Mouse (Mus musculus): ENCODE results near the gene Gdpd1. TPM values are rescaled to one million over a fixed set of nuclear protein-coding genes. Genes with fewer than 3 reads are reported as not detected.

The Gdpd1 gene
- polyA plus RNA-seq, 1 experiment from 2014 or later = 82.4 TPM

- Histone ChIP-seq H3K4me3 (no peak overlapping the region), H3K27me3 (ENCODE audit: insufficient read depth, poor library complexity, severe bottlenecking) (peaks cover 6% of the 10 kb centered on the region; the same call in 1 of the 2 replicates), H3K36me3 (no peaks in the 10 kb centered on the region), H3K4me1 (replicated peaks) (peaks cover 55% of the 10 kb centered on the region), H3K27ac (no peak overlapping the region), H3K9me3 (no peaks in the 10 kb centered on the region)
- no peak for DNase-seq (ENCODE audit: low spot score)
- 47% methylated on average over 10 of the region's 10 CpGs for WGBS
These were observed 78.9 kb downstream of the Gdpd1 start for GRCm38 (mm10) chr11:86994791-86995624.

GRCm38 (mm10) chr11:86994330-86994729 is 79.5 kb downstream of the Gdpd1 start:
- H3K9me3 ChIP-seq = no peaks in the 10 kb centered on the region
- H3K4me3 ChIP-seq = peak overlapping the region; percentile 92
- H3K4me1 ChIP-seq (replicated peaks) = peaks cover 62% of the 10 kb centered on the region
- peaks cover 6% of the 10 kb centered on the region; the same call in 1 of the 2 replicates for H3K27me3 ChIP-seq (ENCODE audit: insufficient read depth, poor library complexity, severe bottlenecking)
- peak overlapping the region; percentile 91 for H3K27ac ChIP-seq
- DNase-seq (ENCODE audit: low spot score) = no peak
- 8% methylated on average over 6 of the region's 6 CpGs for WGBS
- no peaks in the 10 kb centered on the region for H3K36me3 ChIP-seq

- Histone ChIP-seq H3K27ac (peak within 1 kb of the TSS; percentile 91), H3K4me1 (replicated peaks) (peaks cover 63% of the 10 kb centered on the region), H3K36me3 (no peaks in the 10 kb centered on the region), H3K4me3 (peak within 1 kb of the TSS; percentile 92), H3K9me3 (no peaks in the 10 kb centered on the region), H3K27me3 (ENCODE audit: insufficient read depth, poor library complexity, severe bottlenecking) (peaks cover 6% of the 10 kb centered on the region; the same call in 1 of the 2 replicates)
- WGBS = under 1% methylated on average over 96 of the region's 96 CpGs
- peak; percentile 98 for DNase-seq (ENCODE audit: low spot score)
These were observed 80.5 kb downstream of the Gdpd1 start, which contains the start of gene Ypel2 for GRCm38 (mm10) chr11:86993041-86994037. Gene Ypel2, minus strand, starts transcription at chr11:86993707.

GRCm38 (mm10) chr11:86992461-86992988 is 81.3 kb downstream of the Gdpd1 start:
- DNase-seq (ENCODE audit: low spot score) = peak; percentile 21
- H3K4me1 ChIP-seq (replicated peaks) = peaks cover 69% of the 10 kb centered on the region

GRCm38 (mm10) chr11:86991241-86991640 is 82.6 kb downstream of the Gdpd1 start:
- H3K27ac ChIP-seq = no peak overlapping the region
- WGBS = 87% methylated on average over 4 of the region's 4 CpGs
- H3K27me3 ChIP-seq (ENCODE audit: insufficient read depth, poor library complexity, severe bottlenecking) = peaks cover 6% of the 10 kb centered on the region; the same call in 1 of the 2 replicates
- no peaks in the 10 kb centered on the region for H3K36me3 ChIP-seq
- no peak overlapping the region for H3K4me3 ChIP-seq
- DNase-seq (ENCODE audit: low spot score) = no peak
- H3K4me1 ChIP-seq (replicated peaks) = peaks cover 69% of the 10 kb centered on the region
- H3K9me3 ChIP-seq = no peaks in the 10 kb centered on the region

More at GRCm38 (mm10) chr11:86992461-86992988, 81.3 kb downstream of the Gdpd1 start:
- H3K9me3 ChIP-seq = no peaks in the 10 kb centered on the region
- H3K27me3 ChIP-seq (ENCODE audit: insufficient read depth, poor library complexity, severe bottlenecking) = peaks cover 6% of the 10 kb centered on the region; the same call in 1 of the 2 replicates
- WGBS = 2% methylated on average over 13 of the region's 13 CpGs
- no peaks in the 10 kb centered on the region for H3K36me3 ChIP-seq
- H3K4me3 ChIP-seq = peak overlapping the region; percentile 92
- peak overlapping the region; percentile 91 for H3K27ac ChIP-seq

- Histone ChIP-seq H3K27ac (0 out of 2 replicates have a peak overlapping the region, but pooled peaks have one; percentile 46), H3K36me3 (no peaks in the 10 kb centered on the region), H3K4me3 (no peak overlapping the region), H3K9me3 (no peaks in the 10 kb centered on the region), H3K4me1 (replicated peaks) (peaks cover 59% of the 10 kb centered on the region), H3K27me3 (ENCODE audit: insufficient read depth, poor library complexity, severe bottlenecking) (peaks cover 6% of the 10 kb centered on the region; the same call in 1 of the 2 replicates)
- 53% methylated on average over 3 of the region's 3 CpGs for WGBS
- DNase-seq (ENCODE audit: low spot score) = no peak
These were observed 83.6 kb downstream of the Gdpd1 start for GRCm38 (mm10) chr11:86990309-86990708.

GRCm38 (mm10) chr11:86984990-86985389 is 88.9 kb downstream of the Gdpd1 start:
- Histone ChIP-seq H3K36me3 (no peaks in the 10 kb centered on the region), H3K27me3 (ENCODE audit: insufficient read depth, poor library complexity, severe bottlenecking) (no peaks in the 10 kb centered on the region)
- WGBS = 67% methylated on average over 3 of the region's 3 CpGs

More at GRCm38 (mm10) chr11:86984990-86985389, 88.9 kb downstream of the Gdpd1 start:
- Histone ChIP-seq H3K9me3 (no peaks in the 10 kb centered on the region), H3K27ac (no peak overlapping the region), H3K4me1 (replicated peaks) (peaks cover 30% of the 10 kb centered on the region), H3K4me3 (no peak overlapping the region)
- DNase-seq (ENCODE audit: low spot score) = no peak

MicroRNAs encoded within 50 kb of the gene (microRNA counts, 519-probe panel; counts per million panel counts)
- microRNA mmu-miR-301a = 5,816 counts per million, percentile 97 among the panel's probes with 10 or more counts

Other genes with a start within 250 kb of the Gdpd1 start
- 4.2 and 4.3 TPM in 2 replicates for gene Ypel2, start 80.4 kb downstream of the Gdpd1 start, polyA plus RNA-seq (2016; fragmentation: Nextera tagmentation; extraction: Ambion mirVana)
- gene Smg8, start 12.7 kb upstream of the Gdpd1 start, polyA plus RNA-seq (2016; fragmentation: Nextera tagmentation; extraction: Ambion mirVana) = 24.9 and 27.1 TPM in 2 replicates
- gene Prr11, start 34.6 kb upstream of the Gdpd1 start, polyA plus RNA-seq (2016; fragmentation: Nextera tagmentation; extraction: Ambion mirVana) = 14.5 and 18.1 TPM in 2 replicates
- 76.9 and 99.9 TPM in 2 replicates for gene Ska2, start 35.2 kb upstream of the Gdpd1 start, polyA plus RNA-seq (2016; fragmentation: Nextera tagmentation; extraction: Ambion mirVana)
- 64.4 and 65.5 TPM in 2 replicates for gene Trim37, start 53.0 kb upstream of the Gdpd1 start, polyA plus RNA-seq (2016; fragmentation: Nextera tagmentation; extraction: Ambion mirVana)